Mouse (Mus musculus) stomach, embryonic 14.5 days (tissue): ENCODE measurements around the gene Zcchc14. TPM values are rescaled to one million over a fixed set of nuclear protein-coding genes. Genes with fewer than 3 reads are reported as not detected.
A peak's percentile ranks its signal among the peaks of the same experiment; 100 is the strongest.

Experiments
- ATAC-seq: fragments of 200-750 bp; cut with Nextera tagmentation; 2 replicates; pipeline ENCODE4 v1.8.0; 2017; ENCODE audit warnings: low read depth, moderate TSS enrichment; ENCODE audit not compliant: insufficient number of reproducible peaks, insufficient read depth, low FRiP score
- H3K27ac ChIP-seq: fragments of 300-500 bp; sonication (generic); 2 replicates; pipeline ENCODE4 v1.5.1; 2014; ENCODE audit warnings: mild to moderate bottlenecking, low read length, moderate library complexity, mixed read lengths
- H3K27me3 ChIP-seq: fragments of 300-500 bp; sonication (generic); 2 replicates; pipeline ENCODE4 v1.6.1; 2014; ENCODE audit warnings: low read length, control low read depth, mixed read lengths; ENCODE audit not compliant: control insufficient read depth, insufficient read depth
- H3K36me3 ChIP-seq: fragments of 300-500 bp; sonication (generic); 2 replicates; pipeline ENCODE4 v1.6.1; 2014; ENCODE audit warnings: mild to moderate bottlenecking, control low read depth, low read length, moderate library complexity, mixed read lengths; ENCODE audit not compliant: control insufficient read depth, insufficient read depth
- H3K4me1 ChIP-seq: fragments of 300-500 bp; sonication (generic); 2 replicates; pipeline ENCODE4 v1.6.1; 2014; ENCODE audit warnings: low read length, control low read depth, mixed read lengths; ENCODE audit not compliant: control insufficient read depth, insufficient read depth
- H3K4me2 ChIP-seq: fragments of 300-500 bp; sonication (generic); replicated peaks from 2 replicates; pipeline ENCODE4 v1.6.1; 2014; ENCODE audit warnings: low read depth, low read length, control low read depth
- H3K4me3 ChIP-seq: fragments of 300-500 bp; sonication (generic); 2 replicates; pipeline ENCODE4 v1.5.1; 2014; ENCODE audit warnings: low read depth, low read length, control low read depth
- H3K9ac ChIP-seq: fragments of 300-500 bp; sonication (generic); replicated peaks from 2 replicates; pipeline ENCODE4 v1.6.1; 2014; ENCODE audit warnings: low read depth, mild to moderate bottlenecking, control low read depth, low read length, moderate library complexity, mixed read lengths
- H3K9me3 ChIP-seq: fragments of 300-500 bp; sonication (generic); 2 replicates; pipeline ENCODE4 v1.6.1; 2016; ENCODE audit warnings: low read depth, low read length, control low read depth; ENCODE audit not compliant: control insufficient read depth
- WGBS: fragments of 180-500 bp; shearing (Covaris S2); extraction: QIAGEN DNeasy Blood & Tissue Kit; methylation state at CpG from one replicate; pipeline ENCODE4 v1.1.7; 2014; 5-methylcytosine and 5-hydroxymethylcytosine counted together
- polyA plus RNA-seq: library from polyadenylated mRNA; unstranded; fragments of >200 nt; fragmentation: Nextera tagmentation; extraction: Ambion mirVana; gene quantifications from 2 replicates; pipeline ENCODE4 v1.2.1, GENCODE M21; 2014

The Zcchc14 gene
- polyA plus RNA-seq, 1 experiment from 2014 or later, result 28.7 TPM

DNA sequence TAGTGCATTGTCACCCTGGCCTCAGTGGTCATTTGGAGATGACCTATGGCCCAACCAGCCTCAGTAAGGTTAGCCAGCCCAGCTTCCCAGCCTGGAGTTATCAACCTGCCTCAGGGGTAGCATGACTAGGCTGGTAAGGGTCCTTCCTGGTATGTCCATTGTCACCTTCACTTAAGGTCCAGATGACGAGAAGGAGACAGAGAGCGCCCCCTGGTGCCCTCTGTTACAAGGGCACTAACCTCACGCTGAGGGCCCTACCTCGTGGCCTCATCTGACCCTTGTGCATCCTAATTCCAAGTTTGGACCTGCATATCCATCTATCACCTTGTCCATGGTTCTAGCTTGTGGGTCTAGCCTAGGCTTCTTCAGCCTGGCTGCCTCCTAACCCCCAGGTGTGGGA lies 32.7 kb upstream of the Zcchc14 start:
- Histone ChIP-seq H3K27ac (no peak overlapping the region), H3K4me3 (no peak overlapping the region), H3K4me2 (no peak overlapping the region), H3K4me1 (0 out of 2 replicates have a peak, but pooled peaks cover 6% of the 10 kb centered on the region), H3K27me3 (no peaks in the 10 kb centered on the region), H3K36me3 (no peaks in the 10 kb centered on the region), H3K9ac (no peak overlapping the region), H3K9me3 (no peaks in the 10 kb centered on the region)
- no peak for ATAC-seq
- WGBS, result 14% methylated on average over 4 of the region's 4 CpGs

DNA sequence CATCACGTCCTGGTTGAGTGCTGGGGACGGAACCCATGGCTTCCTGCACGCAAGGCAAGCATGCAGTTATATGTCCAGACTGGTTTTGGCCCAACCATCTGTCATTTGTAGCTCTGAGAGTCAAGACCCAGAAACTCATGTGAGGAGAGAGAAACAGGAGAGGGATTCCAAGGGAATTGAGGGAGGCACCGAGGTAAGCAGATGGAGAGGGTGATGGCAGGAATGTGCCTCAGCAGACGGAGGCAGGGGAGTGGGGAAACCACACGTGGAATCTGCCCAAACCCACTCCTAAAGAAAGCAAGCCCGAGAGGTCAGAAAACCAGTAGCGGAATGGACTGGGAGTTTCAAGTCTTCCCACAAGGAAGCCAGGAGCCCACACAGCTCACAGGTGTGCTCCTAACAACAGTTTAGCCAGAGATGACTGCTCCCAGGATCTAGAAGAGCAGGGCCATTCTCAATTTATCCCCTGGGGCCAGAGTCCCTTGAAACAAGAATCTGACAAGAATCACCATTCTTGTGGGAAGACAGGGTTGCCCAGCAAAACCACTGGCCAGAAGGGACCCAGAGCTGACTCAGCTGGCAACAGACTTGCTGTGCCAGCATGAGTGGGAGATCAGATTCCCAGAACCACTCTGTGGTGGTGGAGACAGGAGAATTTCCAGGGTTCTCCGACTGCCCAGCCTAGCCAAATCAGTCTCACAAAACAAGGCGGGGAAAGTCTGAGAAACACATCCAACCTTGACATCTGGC lies 30.6 kb upstream of the Zcchc14 start:
- Histone ChIP-seq H3K9ac (no peak overlapping the region), H3K27me3 (no peaks in the 10 kb centered on the region), H3K4me1 (0 out of 2 replicates have a peak, but pooled peaks cover 3% of the 10 kb centered on the region), H3K4me3 (no peak overlapping the region), H3K36me3 (no peaks in the 10 kb centered on the region), H3K4me2 (no peak overlapping the region), H3K27ac (no peak overlapping the region), H3K9me3 (no peaks in the 10 kb centered on the region)
- 63% methylated on average over 10 of the region's 10 CpGs for WGBS
- no peak for ATAC-seq

DNA sequence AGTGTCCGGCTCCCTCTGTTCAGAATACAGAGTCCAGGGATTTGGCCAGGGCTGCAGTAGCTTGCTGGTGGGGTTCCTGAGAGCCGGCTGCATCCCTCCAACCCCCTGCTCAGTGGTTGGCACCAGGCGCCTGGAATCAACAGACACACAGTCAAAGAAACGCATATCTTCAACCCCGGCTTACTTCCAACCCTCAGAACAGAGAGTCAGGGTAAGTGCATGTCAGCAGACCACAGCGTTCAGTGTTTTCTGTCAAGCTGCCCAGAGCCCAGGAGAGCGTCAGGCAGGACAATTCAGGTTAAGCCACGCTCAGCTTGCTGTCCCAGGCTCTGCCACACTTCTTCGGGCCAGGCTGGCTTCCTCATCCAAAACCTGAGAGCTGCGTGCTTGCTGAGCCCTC lies 28.8 kb upstream of the Zcchc14 start:
- Histone ChIP-seq H3K36me3 (no peaks in the 10 kb centered on the region), H3K4me1 (no peaks in the 10 kb centered on the region), H3K4me3 (no peak overlapping the region), H3K9me3 (no peaks in the 10 kb centered on the region), H3K9ac (no peak overlapping the region), H3K4me2 (no peak overlapping the region), H3K27ac (no peak overlapping the region), H3K27me3 (no peaks in the 10 kb centered on the region)
- ATAC-seq, result no peak
- 57% methylated on average over 10 of the region's 10 CpGs for WGBS

DNA sequence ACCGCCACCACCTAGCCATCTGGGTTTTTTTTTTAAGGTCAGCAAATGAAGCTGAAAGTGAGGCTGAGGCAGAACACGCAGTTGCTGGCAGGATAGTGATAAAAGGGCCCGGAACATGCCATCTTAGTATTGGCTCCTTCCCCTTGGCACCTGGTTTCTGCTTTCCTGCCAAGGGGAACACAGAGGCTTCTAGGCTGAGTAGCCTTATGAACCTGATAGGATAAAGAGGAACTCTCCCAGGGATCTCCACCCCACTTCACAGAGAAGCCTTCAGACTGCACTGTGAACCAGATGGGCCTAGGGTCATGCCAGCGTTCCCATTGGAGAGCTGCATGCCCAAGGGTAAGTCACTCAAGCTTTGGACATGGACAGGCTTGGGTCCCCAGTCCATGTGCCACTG lies 28.2 kb upstream of the Zcchc14 start:
- Histone ChIP-seq H3K4me1 (no peaks in the 10 kb centered on the region), H3K36me3 (no peaks in the 10 kb centered on the region), H3K4me3 (no peak overlapping the region), H3K9me3 (no peaks in the 10 kb centered on the region), H3K27ac (no peak overlapping the region), H3K9ac (no peak overlapping the region), H3K4me2 (no peak overlapping the region), H3K27me3 (no peaks in the 10 kb centered on the region)
- no peak for ATAC-seq
- 82% methylated on average over 4 of the region's 4 CpGs for WGBS

DNA sequence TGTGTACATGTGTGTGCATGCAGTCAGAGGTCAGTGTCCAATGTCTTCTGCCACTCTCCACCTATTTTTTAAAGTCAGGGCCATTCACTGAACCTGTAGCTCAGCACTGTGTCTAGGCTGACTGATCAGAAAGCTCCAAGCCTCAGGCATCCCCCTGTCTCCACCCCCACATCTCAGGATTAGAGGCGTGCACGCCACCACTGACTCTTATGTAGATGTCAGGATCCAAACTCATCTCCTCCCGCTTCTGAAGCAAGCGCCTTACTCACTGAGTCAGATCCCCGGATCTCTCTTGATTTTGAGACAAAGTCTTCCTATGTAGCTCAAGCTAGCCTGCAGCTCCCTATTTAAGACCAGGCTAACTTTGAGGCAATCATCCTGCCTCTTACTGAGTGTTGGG lies 26.0 kb upstream of the Zcchc14 start:
- H3K36me3 ChIP-seq, result no peaks in the 10 kb centered on the region
- WGBS, result 62% methylated on average over 5 of the region's 5 CpGs

DNA sequence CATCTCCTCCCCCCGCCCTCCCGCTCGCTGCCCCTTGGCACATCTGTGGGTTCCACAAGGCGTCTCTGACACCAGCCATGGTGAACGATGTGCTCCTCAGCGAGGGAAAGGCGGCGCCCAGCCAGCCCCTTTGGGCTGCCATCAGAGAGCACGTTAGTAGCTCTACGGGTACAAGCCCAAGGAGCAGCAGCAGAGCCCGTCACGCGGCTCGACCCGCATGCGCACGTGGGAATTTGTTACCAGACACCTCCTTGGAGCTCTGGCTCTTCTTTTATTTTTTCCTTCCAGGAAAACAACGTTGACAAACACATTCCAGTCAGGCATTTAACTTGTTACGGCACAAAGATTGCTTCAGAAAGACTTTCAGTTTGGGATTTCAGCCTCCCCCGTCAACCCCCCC lies 23.0 kb upstream of the Zcchc14 start:
- H3K9ac ChIP-seq, result no peak overlapping the region
- 49% methylated on average over 20 of the region's 20 CpGs for WGBS
- H3K27me3 ChIP-seq, result no peaks in the 10 kb centered on the region
- no peak for ATAC-seq
- H3K4me2 ChIP-seq, result no peak overlapping the region
- H3K36me3 ChIP-seq, result no peaks in the 10 kb centered on the region
- H3K4me1 ChIP-seq, result no peaks in the 10 kb centered on the region
- no peak overlapping the region for H3K4me3 ChIP-seq
- H3K9me3 ChIP-seq, result no peaks in the 10 kb centered on the region
- no peak overlapping the region for H3K27ac ChIP-seq

More for the DNA sequence above, 26.0 kb upstream of the Zcchc14 start:
- Histone ChIP-seq H3K4me2 (no peak overlapping the region), H3K9ac (no peak overlapping the region), H3K4me1 (no peaks in the 10 kb centered on the region), H3K27me3 (no peaks in the 10 kb centered on the region), H3K27ac (no peak overlapping the region), H3K9me3 (no peaks in the 10 kb centered on the region), H3K4me3 (no peak overlapping the region)
- no peak for ATAC-seq

DNA sequence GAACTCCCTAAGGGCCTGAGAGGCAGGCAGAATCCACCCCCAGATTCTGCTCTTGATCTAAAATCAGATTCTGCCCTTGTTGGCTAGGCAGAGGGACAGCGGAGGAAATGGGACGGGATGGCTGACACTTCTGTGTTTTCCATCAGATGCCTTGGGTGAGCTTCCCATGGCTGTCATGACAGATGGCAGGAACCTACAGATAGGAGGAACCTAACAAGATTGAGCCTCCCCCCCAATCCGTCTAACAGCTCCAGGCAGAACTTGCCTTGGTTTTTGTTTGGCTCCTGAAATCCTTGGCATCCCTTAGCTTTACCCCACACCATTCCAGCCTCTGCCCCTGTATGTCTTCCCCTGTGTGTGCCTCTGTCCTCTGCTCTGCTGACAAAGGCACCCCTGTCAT lies 22.5 kb upstream of the Zcchc14 start:
- no peaks in the 10 kb centered on the region for H3K36me3 ChIP-seq
- 73% methylated on average over 3 of the region's 3 CpGs for WGBS
- no peak overlapping the region for H3K9ac ChIP-seq
- H3K27me3 ChIP-seq, result no peaks in the 10 kb centered on the region
- H3K4me1 ChIP-seq, result no peaks in the 10 kb centered on the region
- no peak for ATAC-seq
- no peak overlapping the region for H3K4me2 ChIP-seq
- H3K27ac ChIP-seq, result no peak overlapping the region
- no peaks in the 10 kb centered on the region for H3K9me3 ChIP-seq
- no peak overlapping the region for H3K4me3 ChIP-seq

DNA sequence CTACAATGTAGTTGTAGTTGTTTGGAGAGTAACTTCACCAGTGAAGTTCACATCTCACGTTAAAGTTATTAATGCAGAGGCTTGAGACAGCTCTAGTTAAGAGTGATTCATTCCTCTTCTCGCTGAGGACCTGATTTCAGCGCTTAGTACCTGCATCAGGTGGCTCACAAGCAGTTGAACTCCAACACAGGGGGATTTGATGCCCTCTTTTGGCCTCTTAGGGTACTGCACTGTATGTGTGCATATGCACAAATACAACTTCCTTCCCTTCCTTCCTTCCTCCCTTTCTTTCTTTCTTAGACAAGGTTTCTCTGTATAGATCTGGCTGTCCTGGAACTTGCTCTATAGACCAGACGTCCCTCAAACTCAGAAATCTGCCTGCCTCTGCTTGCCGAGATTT lies 21.8 kb upstream of the Zcchc14 start:
- no peak overlapping the region for H3K4me3 ChIP-seq
- H3K4me2 ChIP-seq, result no peak overlapping the region
- H3K27me3 ChIP-seq, result no peaks in the 10 kb centered on the region
- 49% methylated on average over 5 of the region's 5 CpGs for WGBS
- no peak for ATAC-seq
- H3K4me1 ChIP-seq, result no peaks in the 10 kb centered on the region; the same call in 1 of the 2 replicates
- no peak overlapping the region for H3K27ac ChIP-seq
- no peak overlapping the region for H3K9ac ChIP-seq
- no peaks in the 10 kb centered on the region for H3K9me3 ChIP-seq
- H3K36me3 ChIP-seq, result no peaks in the 10 kb centered on the region

DNA sequence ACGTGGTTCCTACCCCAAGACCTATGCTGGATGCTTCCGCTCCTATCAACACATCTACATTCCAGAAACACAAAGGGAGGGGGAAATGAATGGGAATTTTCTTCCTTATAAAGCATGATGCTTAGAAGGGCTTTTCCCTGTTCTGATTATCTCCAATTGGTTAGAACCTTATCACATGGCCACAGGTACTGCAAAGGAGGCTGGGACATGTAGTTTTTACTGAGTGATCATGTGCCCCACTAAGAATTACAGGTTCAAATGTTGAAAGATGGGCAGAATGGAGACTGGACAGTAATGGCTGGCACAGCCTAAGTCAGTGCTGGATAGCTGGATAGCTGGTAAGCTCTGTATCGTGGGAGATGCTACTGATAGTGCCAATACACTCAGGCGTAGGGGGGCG lies 21.2 kb upstream of the Zcchc14 start:
- H3K4me1 ChIP-seq, result peaks cover 6% of the 10 kb centered on the region; the same call in 1 of the 2 replicates
- no peaks in the 10 kb centered on the region for H3K27me3 ChIP-seq
- no peak overlapping the region for H3K9ac ChIP-seq
- H3K4me2 ChIP-seq, result no peak overlapping the region
- 69% methylated on average over 5 of the region's 5 CpGs for WGBS
- H3K4me3 ChIP-seq, result no peak overlapping the region
- no peaks in the 10 kb centered on the region for H3K36me3 ChIP-seq
- H3K9me3 ChIP-seq, result no peaks in the 10 kb centered on the region
- no peak overlapping the region for H3K27ac ChIP-seq
- peak; percentile 60; the same call in 1 of the 2 replicates for ATAC-seq
